Mouse (Mus musculus): ENCODE results near the gene Nfatc4. TPM values are rescaled to one million over a fixed set of nuclear protein-coding genes. Genes with fewer than 3 reads are reported as not detected.

Gene Nfatc4
- total RNA-seq, 2 experiments from 2014 or later, result not detected

GRCm38 (mm10) chr14:55850885-55851284, 27.9 kb downstream of the Nfatc4 start:
- no peak for ATAC-seq (replicated peaks; ENCODE audit: low FRiP score, poor library complexity, severe bottlenecking)

GRCm38 (mm10) chr14:55852646-55853551, 30.0 kb downstream of the Nfatc4 start:
- ATAC-seq (replicated peaks; ENCODE audit: low FRiP score, poor library complexity, severe bottlenecking), result no peak

- no peak for ATAC-seq (replicated peaks; ENCODE audit: low FRiP score, poor library complexity, severe bottlenecking)
Observed at GRCm38 (mm10) chr14:55853621-55854285, 30.8 kb downstream of the Nfatc4 start, which contains the start of gene Nynrin. Gene Nynrin, plus strand, starts transcription at chr14:55854010.

GRCm38 (mm10) chr14:55854406-55855100, 31.6 kb downstream of the Nfatc4 start:
- ATAC-seq (replicated peaks; ENCODE audit: low FRiP score, poor library complexity, severe bottlenecking), result no peak

DNA sequence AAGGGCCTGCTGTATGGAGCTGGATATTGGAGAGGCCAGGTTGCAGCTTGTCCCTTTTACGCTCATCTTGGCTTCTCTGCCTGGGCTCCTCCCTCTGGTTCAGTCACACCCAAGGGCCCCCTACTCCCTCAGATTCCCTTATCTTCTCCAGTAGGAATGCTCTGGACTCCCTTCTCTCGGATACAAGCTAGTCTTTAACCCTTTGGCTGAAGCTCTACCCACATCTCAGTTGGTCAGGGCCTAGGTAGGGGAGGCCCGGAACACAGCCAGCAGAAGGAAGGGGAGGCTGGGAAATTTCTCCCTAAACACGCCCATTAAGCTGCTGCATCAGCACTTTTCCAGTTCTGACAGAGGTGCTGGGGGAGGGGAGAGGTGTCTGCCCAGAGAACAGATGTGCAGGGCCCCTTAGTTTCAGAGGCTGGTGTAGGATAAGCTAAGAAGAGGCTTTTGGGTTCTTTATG, 32.2 kb downstream of the Nfatc4 start:
- no peak for ATAC-seq (replicated peaks; ENCODE audit: low FRiP score, poor library complexity, severe bottlenecking)

GRCm38 (mm10) chr14:55857588-55857987, 34.6 kb downstream of the Nfatc4 start:
- no peak for ATAC-seq (replicated peaks; ENCODE audit: low FRiP score, poor library complexity, severe bottlenecking)

GRCm38 (mm10) chr14:55862186-55862585, 39.2 kb downstream of the Nfatc4 start:
- ATAC-seq (replicated peaks; ENCODE audit: low FRiP score, poor library complexity, severe bottlenecking), result no peak

GRCm38 (mm10) chr14:55862970-55863369, 40.0 kb downstream of the Nfatc4 start:
- ATAC-seq (replicated peaks; ENCODE audit: low FRiP score, poor library complexity, severe bottlenecking), result no peak

- ATAC-seq (replicated peaks; ENCODE audit: low FRiP score, poor library complexity, severe bottlenecking), result no peak
Observed at GRCm38 (mm10) chr14:55863773-55864172, 40.8 kb downstream of the Nfatc4 start.

DNA sequence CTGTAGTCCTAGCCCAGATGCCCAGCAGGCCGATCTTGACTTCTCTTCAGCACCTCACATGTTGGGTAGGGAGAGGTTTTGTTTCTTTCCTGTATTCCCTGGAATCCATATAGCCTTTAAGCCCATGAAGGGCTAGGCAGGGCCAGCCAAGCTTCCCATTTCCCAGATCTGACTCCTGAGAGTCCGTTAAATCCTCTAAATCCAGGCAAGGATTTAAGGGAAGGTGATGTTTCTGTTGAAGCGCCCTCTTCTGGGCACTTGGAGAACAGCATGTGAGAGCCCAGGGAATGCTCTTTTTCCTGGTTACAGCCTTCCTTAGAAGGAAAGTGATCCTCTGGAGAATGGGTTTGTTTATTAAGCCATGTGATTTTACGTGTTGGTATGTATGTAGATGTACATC, 44.0 kb downstream of the Nfatc4 start:
- ATAC-seq (replicated peaks; ENCODE audit: low FRiP score, poor library complexity, severe bottlenecking), result no peak

- no peak for ATAC-seq (replicated peaks; ENCODE audit: low FRiP score, poor library complexity, severe bottlenecking)
Observed at GRCm38 (mm10) chr14:55868230-55869026, 45.5 kb downstream of the Nfatc4 start.

DNA sequence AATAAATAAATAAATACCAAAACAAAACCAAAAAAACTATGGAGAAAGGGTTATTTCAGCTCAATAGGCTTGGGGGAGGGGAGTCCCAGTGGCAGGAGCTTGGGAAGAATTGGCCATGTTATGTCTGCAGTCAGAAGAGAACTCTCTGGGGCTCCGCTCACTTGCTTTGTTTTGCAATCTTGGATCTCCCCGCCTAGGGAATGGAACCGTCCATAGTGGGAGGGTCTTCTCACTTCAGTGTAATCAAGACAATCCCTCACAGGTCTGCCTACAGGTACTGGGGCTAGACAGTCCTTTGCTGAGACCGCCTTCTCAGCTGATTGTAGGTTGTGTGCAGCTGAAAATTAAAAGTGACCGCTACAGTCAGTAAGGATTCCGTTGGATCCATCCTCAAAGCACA, 46.6 kb downstream of the Nfatc4 start:
- ATAC-seq (replicated peaks; ENCODE audit: low FRiP score, poor library complexity, severe bottlenecking), result no peak

DNA sequence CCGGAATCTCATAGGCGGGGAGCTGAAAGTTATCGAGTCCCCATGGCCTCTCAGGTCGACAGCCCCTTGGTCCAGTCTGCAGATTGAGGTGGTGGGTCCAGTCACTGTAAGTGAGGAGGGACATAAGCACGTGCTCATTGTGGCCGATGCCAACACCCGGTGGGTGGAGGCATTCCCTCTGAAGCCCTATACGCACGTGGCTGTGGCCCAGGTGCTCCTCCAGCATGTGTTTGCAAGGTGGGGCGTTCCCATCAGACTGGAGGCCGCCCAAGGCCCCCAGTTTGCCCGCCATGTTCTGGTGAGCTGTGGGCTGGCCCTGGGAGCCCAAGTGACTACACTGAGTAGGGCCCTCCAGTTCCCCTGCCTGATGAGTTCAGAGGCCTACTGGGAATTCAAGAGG, 49.1 kb downstream of the Nfatc4 start:
- no peak for ATAC-seq (replicated peaks; ENCODE audit: low FRiP score, poor library complexity, severe bottlenecking)

DNA sequence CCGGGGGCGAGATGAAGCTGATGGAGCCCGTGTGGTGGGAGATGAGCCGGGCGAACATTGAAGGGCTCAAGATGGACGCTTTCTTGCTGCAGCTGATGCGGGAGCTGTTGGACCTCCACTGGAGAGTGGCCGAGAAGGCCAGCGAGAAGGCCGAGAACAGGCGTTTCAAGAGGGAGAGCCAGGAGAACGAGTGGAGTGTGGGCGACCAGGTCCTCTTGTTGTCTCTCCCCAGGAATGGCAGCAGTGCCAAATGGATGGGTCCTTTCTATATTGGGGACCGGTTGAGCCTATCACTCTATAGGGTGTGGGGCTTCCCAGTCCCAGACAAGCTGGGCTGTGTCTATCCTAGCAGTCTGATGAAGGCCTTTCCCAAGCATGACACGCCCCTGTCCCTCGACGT, 49.6 kb downstream of the Nfatc4 start:
- ATAC-seq (replicated peaks; ENCODE audit: low FRiP score, poor library complexity, severe bottlenecking), result no peak

GRCm38 (mm10) chr14:55873242-55873713, 50.3 kb downstream of the Nfatc4 start:
- ATAC-seq (replicated peaks; ENCODE audit: low FRiP score, poor library complexity, severe bottlenecking), result no peak

- ATAC-seq (replicated peaks; ENCODE audit: low FRiP score, poor library complexity, severe bottlenecking), result no peak
Observed at GRCm38 (mm10) chr14:55873714-55874683, 51.1 kb downstream of the Nfatc4 start.

DNA sequence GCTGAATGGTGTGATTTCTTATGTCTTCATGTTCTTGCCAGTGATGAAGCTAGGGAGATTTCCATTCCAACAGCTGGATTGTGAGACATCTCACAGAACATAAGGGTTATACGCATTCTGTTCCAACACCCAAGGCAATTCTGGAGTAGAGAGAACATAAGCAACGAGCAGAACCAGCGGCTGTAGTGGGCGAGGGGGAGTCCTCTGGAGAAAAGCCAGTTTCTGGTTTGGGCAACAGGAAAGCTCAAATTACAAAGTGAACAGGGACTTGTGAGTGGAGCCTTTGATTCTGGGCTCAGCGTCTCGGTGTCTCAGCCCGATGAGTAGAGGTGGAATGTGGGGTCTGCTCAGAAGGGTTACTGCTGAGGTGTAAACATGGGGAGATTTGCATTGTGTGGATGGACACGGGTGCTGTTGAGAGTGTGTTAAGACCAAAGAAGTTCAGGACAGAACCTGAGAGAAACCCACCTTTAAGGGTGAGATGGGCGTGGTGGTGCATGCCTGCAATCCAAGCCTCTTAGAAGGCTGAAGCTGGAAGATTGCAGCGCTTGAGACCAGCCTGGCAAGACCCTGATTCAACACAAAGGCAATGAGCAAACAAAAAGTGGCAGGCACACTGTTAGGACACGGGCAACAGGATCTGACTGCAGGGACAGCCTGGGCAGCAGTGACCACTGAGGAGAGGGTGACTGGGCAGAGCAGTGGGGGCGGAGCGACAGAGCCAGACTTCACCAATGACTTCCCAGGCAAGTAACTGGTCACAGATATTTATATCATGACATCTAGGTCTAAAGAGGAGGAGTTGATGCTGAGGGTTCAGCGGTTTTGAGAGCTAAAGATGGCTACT, 54.7 kb downstream of the Nfatc4 start:
- ATAC-seq (replicated peaks; ENCODE audit: low FRiP score, poor library complexity, severe bottlenecking), result no peak

All from erythroid progenitor cell, adult 5-6 weeks (primary cell).